Mouse (Mus musculus) myocyte (in vitro differentiated cells): Measurements from ENCODE around the gene Ddx54. TPM values are rescaled to one million over a fixed set of nuclear protein-coding genes. Genes with fewer than 3 reads are reported as not detected.

Experiments
- H3K27me3 ChIP-seq: one replicate; pipeline ENCODE4 v1.6.1; 2011; ENCODE audit not compliant: control insufficient read depth, insufficient read depth, insufficient read length
- H3K36me3 ChIP-seq: one replicate; pipeline ENCODE4 v1.6.1; 2011; ENCODE audit not compliant: control insufficient read depth, insufficient read depth
- H3K4me2 ChIP-seq: one replicate; pipeline ENCODE4 v1.6.1; 2011; ENCODE audit warnings: low read depth, control low read depth
- H3K4me3 ChIP-seq: one replicate; pipeline ENCODE4 v1.5.1; 2011; ENCODE audit warnings: mild to moderate bottlenecking, control low read depth, moderate library complexity
- H3K79me2 ChIP-seq: one replicate; pipeline ENCODE4 v1.6.1; 2011; ENCODE audit not compliant: control insufficient read depth, insufficient read depth
- H3ac ChIP-seq: one replicate; pipeline ENCODE4 v1.6.1; 2011; ENCODE audit not compliant: control insufficient read depth, insufficient read length
- CEBPB ChIP-seq: IDR thresholded peaks from 2 replicates; pipeline ENCODE4 v1.6.1; 2011; ENCODE audit warnings: mild to moderate bottlenecking, moderate library complexity; ENCODE audit not compliant: poor library complexity, insufficient read depth, severe bottlenecking
- E2F4 ChIP-seq: IDR thresholded peaks from one replicate; pipeline ENCODE4 v1.6.1; 2011; ENCODE audit warnings: mild to moderate bottlenecking, control low read depth, moderate library complexity; ENCODE audit not compliant: insufficient read depth
- MAX ChIP-seq: IDR thresholded peaks from one replicate; pipeline ENCODE4 v1.6.1; 2011; ENCODE audit warnings: low read depth, mild to moderate bottlenecking, control low read depth
- MYOD1 ChIP-seq, 3 experiments: IDR thresholded peaks; one replicate each; pipeline ENCODE4 v1.6.1; 2011; ENCODE audit warnings: control low read depth in 2 of 3, low read depth in 2 of 3, mild to moderate bottlenecking in 2 of 3, moderate library complexity in 1 of 3; ENCODE audit not compliant: insufficient read length in 2 of 3, control insufficient read depth in 1 of 3
- MYOG ChIP-seq, 3 experiments: IDR thresholded peaks; one replicate each; pipeline ENCODE4 v1.6.1; 2011; ENCODE audit warnings: control low read depth in 2 of 3, low read depth in 2 of 3, mild to moderate bottlenecking in 2 of 3; ENCODE audit not compliant: insufficient read length in 2 of 3, control insufficient read depth in 1 of 3, insufficient read depth in 1 of 3
- POLR2A ChIP-seq: IDR thresholded peaks from one replicate; pipeline ENCODE4 v1.6.1; 2011; ENCODE audit warnings: low read depth, mild to moderate bottlenecking, control low read depth, moderate library complexity; ENCODE audit not compliant: insufficient read length
- POLR2AphosphoS2 ChIP-seq: IDR thresholded peaks from one replicate; pipeline ENCODE4 v1.6.1; 2011; ENCODE audit warnings: low read depth, control low read depth; ENCODE audit not compliant: insufficient read length
- REST ChIP-seq: IDR thresholded peaks from one replicate; pipeline ENCODE4 v1.6.1; 2011; ENCODE audit warnings: mild to moderate bottlenecking, control low read depth, moderate library complexity; ENCODE audit not compliant: insufficient read depth, insufficient read length
- SRF ChIP-seq: IDR thresholded peaks from one replicate; pipeline ENCODE4 v1.6.1; 2011; ENCODE audit warnings: low read depth; ENCODE audit not compliant: control insufficient read depth, insufficient read length
- TCF12 ChIP-seq: IDR thresholded peaks from one replicate; pipeline ENCODE4 v1.6.1; 2011; ENCODE audit warnings: mild to moderate bottlenecking, control low read depth; ENCODE audit not compliant: poor library complexity, insufficient read depth, severe bottlenecking
- TCF3 ChIP-seq: IDR thresholded peaks from one replicate; pipeline ENCODE4 v1.6.1; 2011; ENCODE audit warnings: low read depth, control low read depth; ENCODE audit not compliant: insufficient read length
- USF1 ChIP-seq: IDR thresholded peaks from one replicate; pipeline ENCODE4 v1.6.1; 2011; ENCODE audit warnings: low read depth, mild to moderate bottlenecking, control low read depth, moderate library complexity
- polyA plus RNA-seq: library from polyadenylated mRNA; unstranded; fragments of >200 nt; fragmentation: generic; extraction: Trizol; gene quantifications from one replicate; pipeline ENCODE4 v1.2.1, GENCODE M21; 2012; ENCODE audit warnings: missing spikeins

Gene Ddx54
- polyA plus RNA-seq, 1 experiment: 56.3 TPM

GRCm38 (mm10) chr5:120587616-120587926, 25.0 kb upstream of the Ddx54 start:
- H3K27me3 ChIP-seq: no peaks in the 10 kb centered on the region
- H3K4me3 ChIP-seq: peak overlapping the region; percentile 89
- H3K4me2 ChIP-seq: peak overlapping the region; percentile 75
- H3K36me3 ChIP-seq: peaks cover 10% of the 10 kb centered on the region
- H3ac ChIP-seq: peak overlapping the region; percentile 12
- no peak for TF ChIP-seq CEBPB
- TF ChIP-seq REST: no peak
- peak in 1 of 3 experiments; percentile 61 for TF ChIP-seq MYOD1 (IDR thresholded peaks at IDR 0.05; ENCODE audit: control insufficient read depth in 1 of 3, insufficient read length in 2 of 3, low read depth in 2 of 3)
- no peak for TF ChIP-seq TCF12
- TF ChIP-seq MYOG (IDR thresholded peaks at IDR 0.05; ENCODE audit: control insufficient read depth in 1 of 3, insufficient read depth in 1 of 3, insufficient read length in 2 of 3, low read depth in 2 of 3): peak in 2 of 3 experiments; percentile 16 to 57
- peak; percentile 66 for TF ChIP-seq POLR2A
- no peak for TF ChIP-seq USF1
- no peak for TF ChIP-seq TCF3
- TF ChIP-seq MAX: no peak
- TF ChIP-seq POLR2AphosphoS2: peak; percentile 60
- TF ChIP-seq SRF: no peak
- no peak for TF ChIP-seq E2F4
- peaks cover 43% of the 10 kb centered on the region for H3K79me2 ChIP-seq

GRCm38 (mm10) chr5:120587940-120588568, 24.5 kb upstream of the Ddx54 start:
- peak overlapping the region; percentile 12 for H3ac ChIP-seq
- peaks cover 10% of the 10 kb centered on the region for H3K36me3 ChIP-seq
- H3K79me2 ChIP-seq: peaks cover 43% of the 10 kb centered on the region
- H3K4me3 ChIP-seq: peak overlapping the region; percentile 89
- no peaks in the 10 kb centered on the region for H3K27me3 ChIP-seq
- TF ChIP-seq POLR2A (no peak), MAX (no peak), MYOD1 (IDR thresholded peaks at IDR 0.05; ENCODE audit: control insufficient read depth in 1 of 3, insufficient read length in 2 of 3, low read depth in 2 of 3) (no peak), MYOG (IDR thresholded peaks at IDR 0.05; ENCODE audit: control insufficient read depth in 1 of 3, insufficient read depth in 1 of 3, insufficient read length in 2 of 3, low read depth in 2 of 3) (no peak), POLR2AphosphoS2 (no peak), TCF12 (no peak), CEBPB (no peak), E2F4 (no peak), USF1 (no peak), TCF3 (no peak), REST (no peak), SRF (no peak)
- H3K4me2 ChIP-seq: peak overlapping the region; percentile 75

DNA sequence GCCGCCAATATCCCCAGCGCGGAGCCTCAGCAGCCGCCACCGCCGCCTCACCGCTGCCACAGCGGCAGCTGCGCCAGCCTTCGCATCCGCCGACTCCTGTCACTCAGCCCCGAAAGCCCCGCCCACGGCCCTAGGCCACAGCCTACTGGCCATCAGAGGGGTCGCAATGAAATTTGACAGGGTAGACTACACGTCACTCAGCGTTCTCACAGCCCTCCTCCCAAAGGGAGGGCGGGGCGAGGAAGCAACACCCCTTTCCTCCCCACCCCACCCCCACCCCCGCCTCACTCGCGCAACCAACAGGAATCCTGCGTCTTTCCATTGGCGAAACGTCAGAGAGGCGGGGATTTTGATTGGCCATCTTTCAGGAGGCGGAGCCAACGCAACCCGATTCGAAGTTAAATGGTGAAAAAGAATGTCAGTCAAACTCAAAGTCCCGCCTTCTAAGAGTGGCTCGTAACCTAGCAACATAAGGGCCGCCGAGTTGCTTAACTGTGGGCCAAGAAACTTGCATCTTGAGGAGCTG, 23.9 kb upstream of the Ddx54 start, which contains the start of the genes Tpcn1 and Iqcd:
Gene Tpcn1 (minus strand): TSS at position 105 of the 526 bp plus-strand sequence.
Gene Iqcd (plus strand): TSS at position 448 of the 526 bp plus-strand sequence.
- peak within 1 kb of the TSS; percentile 75 for H3K4me2 ChIP-seq
- H3K36me3 ChIP-seq: peaks cover 10% of the 10 kb centered on the region
- H3K27me3 ChIP-seq: no peaks in the 10 kb centered on the region
- peaks cover 39% of the 10 kb centered on the region for H3K79me2 ChIP-seq
- H3ac ChIP-seq: peak within 1 kb of the TSS; percentile 12
- TF ChIP-seq CEBPB (no peak), POLR2AphosphoS2 (peak; percentile 98), POLR2A (peak; percentile 99), E2F4 (no peak), TCF3 (peak; percentile 90), SRF (peak; percentile 6), MYOG (IDR thresholded peaks at IDR 0.05; ENCODE audit: control insufficient read depth in 1 of 3, insufficient read depth in 1 of 3, insufficient read length in 2 of 3, low read depth in 2 of 3) (peak; percentile 45 to 97 (median 96)), REST (no peak), MYOD1 (IDR thresholded peaks at IDR 0.05; ENCODE audit: control insufficient read depth in 1 of 3, insufficient read length in 2 of 3, low read depth in 2 of 3) (peak in 2 of 3 experiments; percentile 99 to 100), USF1 (no peak), MAX (no peak), TCF12 (peak; percentile 52)
- H3K4me3 ChIP-seq: peak within 1 kb of the TSS; percentile 89

DNA sequence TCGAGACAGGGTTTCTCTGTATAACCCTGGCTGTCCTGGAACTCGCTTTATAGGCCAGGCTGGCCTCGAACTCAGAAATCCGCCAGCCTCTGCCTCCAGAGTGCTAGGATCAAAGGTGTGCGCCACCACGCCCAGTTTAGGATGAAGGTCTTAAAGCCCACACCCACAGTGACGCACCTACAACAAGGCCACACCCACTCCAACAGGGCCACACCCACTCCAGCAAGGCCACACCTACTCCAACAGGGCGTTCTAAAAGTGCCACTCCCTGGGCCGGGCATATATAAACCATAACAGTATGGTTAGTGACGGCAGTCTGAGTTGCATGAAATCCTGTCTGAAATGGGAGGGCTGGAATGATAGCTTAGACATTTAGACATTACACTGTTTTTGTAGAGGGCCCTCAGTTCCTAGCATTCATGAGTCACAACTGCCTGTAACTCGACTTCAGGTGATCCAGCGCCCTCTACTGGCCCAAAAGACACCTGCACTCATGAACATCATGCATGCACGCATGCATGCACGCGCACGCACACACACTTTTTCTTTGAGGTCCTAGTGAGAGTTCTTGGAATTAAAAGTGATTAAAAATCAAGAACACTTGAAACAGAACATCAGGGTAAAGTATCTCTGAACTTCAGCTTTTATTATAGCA, 22.1 kb upstream of the Ddx54 start:
- TF ChIP-seq REST: no peak
- TF ChIP-seq E2F4: no peak
- TF ChIP-seq SRF: no peak
- TF ChIP-seq USF1: no peak
- no peak for TF ChIP-seq TCF12
- no peak for TF ChIP-seq POLR2A
- no peak for TF ChIP-seq MYOG (IDR thresholded peaks at IDR 0.05; ENCODE audit: control insufficient read depth in 1 of 3, insufficient read depth in 1 of 3, insufficient read length in 2 of 3, low read depth in 2 of 3)
- no peak for TF ChIP-seq MAX
- no peak for TF ChIP-seq POLR2AphosphoS2
- no peak for TF ChIP-seq TCF3
- no peak for TF ChIP-seq CEBPB
- TF ChIP-seq MYOD1 (IDR thresholded peaks at IDR 0.05; ENCODE audit: control insufficient read depth in 1 of 3, insufficient read length in 2 of 3, low read depth in 2 of 3): no peak
- H3K4me3 ChIP-seq: no peak overlapping the region
- no peak overlapping the region for H3ac ChIP-seq
- no peaks in the 10 kb centered on the region for H3K27me3 ChIP-seq
- no peaks in the 10 kb centered on the region for H3K36me3 ChIP-seq
- peaks cover 21% of the 10 kb centered on the region for H3K79me2 ChIP-seq
- H3K4me2 ChIP-seq: no peak overlapping the region
